Mouse (Mus musculus): ENCODE results near the gene Serpinb5.

DNA sequence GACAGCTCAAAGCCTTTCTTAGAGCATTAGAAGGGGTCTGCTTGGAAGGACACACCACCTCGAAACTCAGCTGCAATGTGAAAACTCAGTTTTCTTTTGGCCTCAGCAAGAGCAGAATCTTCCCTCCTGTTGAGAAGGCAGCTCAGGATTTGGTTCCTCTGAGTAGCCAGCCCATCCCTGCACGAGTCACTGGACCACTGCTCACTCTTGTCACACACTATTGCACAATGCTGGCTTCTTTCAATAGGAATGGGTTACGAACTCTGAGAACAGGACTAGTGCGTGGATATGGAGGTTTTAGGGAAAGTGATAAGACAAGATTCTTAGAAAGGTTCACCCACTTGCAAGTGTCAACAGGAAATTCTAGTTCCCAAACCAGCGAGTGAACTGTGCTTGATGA lies 46.1 kb upstream of the Serpinb5 start:
- TF ChIP-seq CTCF (IDR thresholded peaks at IDR 0.05; ENCODE audit: low read depth), result no peak
- no peak for TF ChIP-seq EP300 (IDR thresholded peaks at IDR 0.05; ENCODE audit: low read depth)
